ENCODE assay signal across 16 mouse cellular contexts in the genomic region with DNA sequence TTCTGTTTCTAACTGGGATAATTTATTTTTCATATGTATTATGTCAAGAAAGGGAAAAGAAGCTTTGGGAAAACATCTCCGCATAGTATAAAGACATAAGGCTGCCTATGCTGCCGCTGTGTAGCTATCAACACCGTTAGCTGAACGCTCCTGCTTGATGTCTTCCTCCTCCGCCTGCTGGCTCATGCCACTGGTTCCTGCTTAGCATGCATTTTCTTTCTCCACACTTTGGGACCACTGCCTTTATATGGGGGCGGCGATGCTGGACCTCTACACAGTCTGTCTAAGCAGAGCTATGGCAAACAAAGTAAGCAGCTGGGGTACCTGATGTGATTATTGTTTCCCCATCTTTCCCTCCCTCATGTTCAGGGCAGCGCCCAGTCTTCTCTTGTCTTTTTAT.
"Had no signal": no experiment of that assay in that cellular context is flagged by ENCODE, and none has a peak within 500 bp of the region (broad histone marks: within the 10 kb centered on the region; RNA-seq: fewer than 3 reads in every experiment).

No protein-coding gene starts in this region.

- H3K4me1 ChIP-seq: limb, embryonic 12.5 days; liver, embryonic 15.5 days; neural tube, embryonic 12.5 days had no signal

- H3K4me3 ChIP-seq: limb, embryonic 12.5 days; liver, embryonic 15.5 days; midbrain, embryonic 15.5 days; neural tube, embryonic 12.5 days had no signal

- H3K27ac ChIP-seq: kidney, postnatal 0 days; limb, embryonic 12.5 days; liver, embryonic 15.5 days; midbrain, embryonic 15.5 days; neural tube, embryonic 12.5 days; stomach, postnatal 0 days had no signal

- H3K36me3 ChIP-seq: limb, embryonic 12.5 days had no signal

- H3K9ac ChIP-seq: limb, embryonic 12.5 days; liver, embryonic 15.5 days; midbrain, embryonic 15.5 days; neural tube, embryonic 12.5 days had no signal

- ATAC-seq: lung, postnatal 0 days; midbrain, embryonic 15.5 days had no signal

- DNase-seq: kidney, adult 11 months; kidney, adult 9 months; kidney, postnatal 4 days; liver; lung, adult 2 months; lung, postnatal 36 days; retina, postnatal 1 day; right cerebral cortex, postnatal 25 days; thymus, postnatal 4 days had no signal

- H3K27me3 ChIP-seq: limb, embryonic 12.5 days; liver, embryonic 15.5 days; midbrain, embryonic 15.5 days; neural tube, embryonic 12.5 days had no signal

- H3K9me3 ChIP-seq: limb, embryonic 12.5 days; liver, embryonic 15.5 days; midbrain, embryonic 15.5 days; neural tube, embryonic 12.5 days had no signal

- H3K4me2 ChIP-seq: limb, embryonic 12.5 days; liver, embryonic 15.5 days; midbrain, embryonic 15.5 days; neural tube, embryonic 12.5 days had no signal
